ENCODE assay signal across 8 mouse cellular contexts in genomic region chr10:111335517-111336352, GRCm38 (mm10). TPM values are rescaled to one million over a fixed set of nuclear protein-coding genes. Genes with fewer than 3 reads are reported as not detected.
DNase-seq lines count a peak whose midpoint lies in the region; ATAC-seq lines count a peak whose summit lies in the region.

No protein-coding gene starts in this region.

- peak overlapping the region; percentile 47 for H3K4me2 ChIP-seq in liver, embryonic 11.5 days
- peak overlapping the region; percentile 29 for H3K4me2 ChIP-seq in neural tube, embryonic 11.5 days (ENCODE audit: low read depth)

- H3K27ac ChIP-seq in brown adipose tissue, adult 24 weeks (replicated peaks; ENCODE audit: low read depth, low read length): 0 out of 2 replicates have a peak overlapping the region, but pooled peaks have one; percentile 35
- peak overlapping the region; percentile 9; the same call in 1 of the 2 replicates for H3K27ac ChIP-seq in hindbrain, embryonic 10.5 days
- no peak overlapping the region for H3K27ac ChIP-seq in liver, embryonic 11.5 days (ENCODE audit: low read depth, low read length)
- H3K27ac ChIP-seq in neural tube, embryonic 11.5 days (ENCODE audit: low read depth, low read length): no peak overlapping the region

- ATAC-seq in liver, embryonic 11.5 days (replicated peaks; ENCODE audit: low FRiP score): 0 out of 2 replicates have a peak, but pooled peaks have one; percentile 29
- ATAC-seq in neural tube, embryonic 11.5 days (ENCODE audit: insufficient read depth, low FRiP score, low TSS enrichment): no peak
- ATAC-seq in erythroid progenitor cell, adult 5-6 weeks (replicated peaks; ENCODE audit: low FRiP score, poor library complexity, severe bottlenecking): no peak

- H3K9ac ChIP-seq in liver, embryonic 11.5 days (ENCODE audit: low read depth, low read length): no peak overlapping the region
- H3K9ac ChIP-seq in neural tube, embryonic 11.5 days (ENCODE audit: low read length): no peak overlapping the region; the same call in 1 of the 2 replicates

- DNase-seq in ES-CJ7 (ENCODE audit: low read depth, low spot score): peak; percentile 25
- peak; percentile 50 for DNase-seq in hindbrain, embryonic 10.5 days (ENCODE audit: low spot score)
- peak; percentile 39 for DNase-seq in liver, embryonic 11.5 days (ENCODE audit: low spot score)
- DNase-seq in neural tube, embryonic 11.5 days (ENCODE audit: low spot score): peak; percentile 30
- DNase-seq in layer of hippocampus, adult 18-20 months (ENCODE audit: low spot score in 2 of 2): no peak
- DNase-seq in urinary bladder, postnatal 36 days (ENCODE audit: low spot score in 2 of 2): no peak

- no peaks in the 10 kb centered on the region for H3K27me3 ChIP-seq in hindbrain, embryonic 10.5 days (ENCODE audit: insufficient read depth, poor library complexity, severe bottlenecking)
- no peaks in the 10 kb centered on the region for H3K27me3 ChIP-seq in liver, embryonic 11.5 days (replicated peaks; ENCODE audit: control insufficient read depth, insufficient read depth, low read length)
- H3K27me3 ChIP-seq in neural tube, embryonic 11.5 days (ENCODE audit: control insufficient read depth, insufficient read depth, low read length): no peaks in the 10 kb centered on the region

- no peaks in the 10 kb centered on the region for H3K9me3 ChIP-seq in hindbrain, embryonic 10.5 days
- no peaks in the 10 kb centered on the region for H3K9me3 ChIP-seq in liver, embryonic 11.5 days (ENCODE audit: control insufficient read depth, low read length)
- no peaks in the 10 kb centered on the region for H3K9me3 ChIP-seq in neural tube, embryonic 11.5 days (ENCODE audit: control insufficient read depth, low read length)

- WGBS in hindbrain, embryonic 10.5 days: 21% methylated on average over 29 of the region's 29 CpGs
- WGBS in liver, embryonic 11.5 days: 18% methylated on average over 29 of the region's 29 CpGs
- WGBS in neural tube, embryonic 11.5 days: 21% methylated on average over 29 of the region's 29 CpGs

- no peak overlapping the region for H3K4me3 ChIP-seq in brown adipose tissue, adult 24 weeks (ENCODE audit: insufficient read depth, low read depth, low read length)
- H3K4me3 ChIP-seq in hindbrain, embryonic 10.5 days: peak overlapping the region; percentile 31
- peak overlapping the region; percentile 22; the same call in 1 of the 2 replicates for H3K4me3 ChIP-seq in liver, embryonic 11.5 days (ENCODE audit: low read depth, low read length)
- no peak overlapping the region for H3K4me3 ChIP-seq in neural tube, embryonic 11.5 days (ENCODE audit: low read depth, low read length)

- no peaks in the 10 kb centered on the region for H3K36me3 ChIP-seq in hindbrain, embryonic 10.5 days
- no peaks in the 10 kb centered on the region for H3K36me3 ChIP-seq in liver, embryonic 11.5 days (ENCODE audit: control insufficient read depth, insufficient read depth, low read length)
- H3K36me3 ChIP-seq in neural tube, embryonic 11.5 days (ENCODE audit: control insufficient read depth, insufficient read depth, low read length): no peaks in the 10 kb centered on the region

- peaks cover 8% of the 10 kb centered on the region; the same call in 1 of the 2 replicates for H3K4me1 ChIP-seq in brown adipose tissue, adult 24 weeks (ENCODE audit: control insufficient read depth, insufficient read depth, insufficient read length, low read length)
- peaks cover 9% of the 10 kb centered on the region; the same call in 1 of the 2 replicates for H3K4me1 ChIP-seq in hindbrain, embryonic 10.5 days (replicated peaks)
- H3K4me1 ChIP-seq in liver, embryonic 11.5 days (replicated peaks; ENCODE audit: control insufficient read depth, insufficient read depth, low read length): no peaks in the 10 kb centered on the region
- H3K4me1 ChIP-seq in neural tube, embryonic 11.5 days (ENCODE audit: control insufficient read depth, insufficient read depth, low read length): no peaks in the 10 kb centered on the region

RNA-seq across cellular contexts. Expression of gene Bbs10, which starts 37.3 kb away (rescaled TPM):
- 1.9 and 2.1 TPM in 2 replicates for polyA plus RNA-seq in brown adipose tissue, adult 24 weeks (2012; ENCODE audit: insufficient read depth, insufficient read length, missing spikeins)
- polyA plus RNA-seq in hindbrain, embryonic 10.5 days (2016; fragmentation: Nextera tagmentation; extraction: Ambion mirVana): 5.4 and 6.9 TPM in 2 replicates
- polyA plus RNA-seq in liver, embryonic 11.5 days (2014; fragmentation: Nextera tagmentation; extraction: Ambion mirVana): 3.1 and 4.3 TPM in 2 replicates
- 7.6 and 8.0 TPM in 2 replicates for polyA plus RNA-seq in neural tube, embryonic 11.5 days (2014; fragmentation: Nextera tagmentation; extraction: Ambion mirVana)
- not detected in 2 replicates for total RNA-seq in erythroid progenitor cell, adult 5-6 weeks (2015; ENCODE audit: low replicate concordance)
- total RNA-seq in erythroid progenitor cell, adult 5-6 weeks (2017; ENCODE audit: low replicate concordance): 0.26 and 2.6 TPM in 2 replicates
- total RNA-seq in layer of hippocampus, adult 18-20 months (2021): 1 to 10 TPM; 5.7 to 6.0 TPM

Comparison
In these comparisons a context has a peak if more than half of its experiments do, and no peak if none do; other contexts are left out.
1. DNase-seq: peak in ES-CJ7 (single experiment), hindbrain, embryonic 10.5 days (single experiment), liver, embryonic 11.5 days (single experiment) and neural tube, embryonic 11.5 days (single experiment); none in layer of hippocampus, adult 18-20 months (0 of 2) and urinary bladder, postnatal 36 days (0 of 2).
2. H3K27ac ChIP-seq: peak in brown adipose tissue, adult 24 weeks (single experiment) and hindbrain, embryonic 10.5 days (single experiment); none in liver, embryonic 11.5 days (single experiment) and neural tube, embryonic 11.5 days (single experiment).
3. H3K4me3 ChIP-seq: peak in hindbrain, embryonic 10.5 days (single experiment) and liver, embryonic 11.5 days (single experiment); none in brown adipose tissue, adult 24 weeks (single experiment) and neural tube, embryonic 11.5 days (single experiment).